Mouse (Mus musculus): ENCODE results near the gene Abcc2. TPM values are rescaled to one million over a fixed set of nuclear protein-coding genes. Genes with fewer than 3 reads are reported as not detected.

Gene Abcc2
- total RNA-seq, 2 experiments from 2014 or later = not detected

- no peak for DNase-seq
Measured at GRCm38 (mm10) chr19:43852837-43853545, 71.0 kb downstream of the Abcc2 start.

GRCm38 (mm10) chr19:43857347-43857746 lies 75.4 kb downstream of the Abcc2 start:
- no peak for DNase-seq

GRCm38 (mm10) chr19:43870418-43870817 lies 88.4 kb downstream of the Abcc2 start:
- no peak for DNase-seq

GRCm38 (mm10) chr19:43874351-43874750 lies 92.4 kb downstream of the Abcc2 start:
- no peak for DNase-seq

DNA sequence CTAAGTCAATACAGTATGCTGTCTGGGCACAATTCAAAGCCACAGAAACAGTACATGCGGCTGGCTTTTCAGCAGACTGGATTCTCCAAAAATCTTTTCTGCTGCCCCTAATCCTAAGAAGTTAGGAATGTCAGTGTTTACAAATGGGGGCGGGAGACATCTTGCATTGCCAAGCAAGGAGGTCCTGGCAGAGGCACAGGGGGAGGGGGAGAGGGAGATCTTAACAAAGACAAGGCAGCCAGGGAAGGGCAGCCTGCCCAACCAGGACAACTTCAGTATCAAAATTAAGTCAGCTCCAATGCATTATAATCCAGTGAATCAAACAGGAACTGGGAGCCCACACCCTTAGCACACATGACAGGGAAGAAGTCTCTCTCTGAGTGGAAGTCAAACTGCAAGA lies 94.0 kb downstream of the Abcc2 start:
- peak; percentile 26 for DNase-seq

DNA sequence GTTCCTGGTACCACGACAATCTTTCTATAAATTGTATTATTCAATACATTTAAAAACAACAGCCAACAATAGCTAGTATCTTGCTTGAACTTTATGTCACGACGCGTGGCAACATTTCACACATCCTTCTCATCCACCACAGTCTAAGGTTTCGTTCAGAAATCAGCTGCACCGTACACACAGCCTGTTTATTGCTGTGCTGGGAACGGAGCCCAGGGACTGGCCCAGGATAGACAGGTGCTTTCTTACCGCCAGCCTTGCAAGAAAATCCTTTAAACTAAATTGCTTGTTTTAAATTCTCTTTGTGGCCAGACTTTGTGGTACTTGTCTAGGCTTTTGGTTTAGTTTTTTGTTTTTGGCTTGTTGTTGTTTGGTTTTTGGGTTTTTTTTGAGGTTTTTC lies 95.4 kb downstream of the Abcc2 start:
- no peak for DNase-seq

- DNase-seq = peak; percentile 26
Measured at GRCm38 (mm10) chr19:43878111-43879092, 96.4 kb downstream of the Abcc2 start.

DNA sequence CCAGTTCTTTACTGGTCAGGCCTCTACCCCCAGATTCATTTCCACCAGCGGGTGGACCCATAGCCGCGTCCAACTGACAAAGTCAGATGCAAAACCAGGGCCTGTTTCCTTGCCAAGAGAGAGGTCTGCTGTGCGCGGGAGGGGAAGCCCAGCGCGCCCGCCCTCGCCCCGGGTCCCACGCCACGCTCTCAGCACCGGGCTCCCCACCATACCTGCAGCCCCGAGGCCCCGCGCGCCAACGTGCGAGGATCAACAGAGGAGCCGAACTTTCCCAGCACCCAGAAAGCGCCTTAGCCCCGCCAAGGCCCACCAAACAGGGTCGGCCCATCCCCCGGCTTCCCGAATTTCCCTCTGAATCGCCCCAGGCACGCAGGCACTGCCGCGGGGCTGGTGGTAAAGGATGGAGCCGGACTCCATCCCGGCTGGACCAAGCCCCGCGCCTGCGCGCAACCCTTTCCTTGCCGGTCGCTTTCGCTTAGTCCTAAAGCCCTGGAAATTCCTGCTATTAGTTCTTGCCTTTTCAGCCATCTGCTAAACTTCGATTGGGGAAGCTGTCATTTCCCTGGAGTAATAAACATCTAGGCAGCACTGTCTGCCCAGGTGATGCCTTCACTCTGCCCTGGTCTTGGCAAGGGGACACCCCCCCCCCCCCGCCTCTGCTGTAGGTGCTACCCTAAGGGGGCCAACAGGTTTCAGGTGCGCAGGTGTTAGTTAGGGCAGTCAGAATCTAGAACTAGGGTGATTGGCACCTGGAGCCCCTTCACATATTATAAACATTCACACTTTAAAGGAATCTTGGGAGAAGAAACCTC lies 97.6 kb downstream of the Abcc2 start:
- DNase-seq = peak; percentile 52

GRCm38 (mm10) chr19:43880420-43880819 lies 98.4 kb downstream of the Abcc2 start:
- DNase-seq = no peak

GRCm38 (mm10) chr19:43881615-43882014 lies 99.6 kb downstream of the Abcc2 start:
- no peak for DNase-seq

- no peak for DNase-seq
Measured at GRCm38 (mm10) chr19:43882895-43883573, 101.0 kb downstream of the Abcc2 start.

DNA sequence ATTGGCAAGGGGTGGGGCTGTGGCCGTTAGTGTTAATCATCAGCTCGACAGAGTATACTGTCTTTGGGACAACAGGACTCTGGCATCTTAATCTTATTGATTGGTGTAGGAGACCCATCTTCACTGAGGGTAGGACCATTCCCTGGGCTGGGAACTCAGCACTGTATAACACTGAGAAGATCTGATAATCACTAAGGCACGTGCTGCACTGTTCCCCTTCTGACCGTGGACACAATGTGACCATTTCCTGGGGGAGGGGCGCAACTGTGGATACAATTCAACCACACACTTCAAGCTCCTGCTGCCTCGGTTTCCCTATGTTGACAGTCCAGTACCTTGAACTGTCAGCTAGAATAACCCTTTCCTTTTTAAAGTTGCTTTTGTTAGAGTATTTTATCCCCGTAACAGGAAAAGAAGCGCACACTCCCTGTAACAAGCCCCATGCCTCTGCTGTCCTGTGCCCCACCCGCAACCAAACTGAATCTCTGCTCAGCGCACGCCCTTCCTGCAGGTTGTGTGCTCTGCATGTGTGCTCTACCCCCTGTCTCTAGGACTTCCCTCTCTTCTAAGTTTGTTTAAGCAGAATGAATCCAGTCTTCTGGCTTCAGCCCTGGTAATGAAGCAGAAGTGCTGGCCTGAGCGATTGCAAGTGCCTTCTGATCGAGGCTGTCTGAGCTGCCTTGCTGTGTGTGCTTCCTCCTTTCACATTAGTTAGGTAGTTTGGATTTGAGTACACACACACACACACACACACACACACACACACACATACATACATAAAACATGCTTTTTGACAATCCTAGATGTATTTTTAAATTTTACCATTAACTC lies 102.9 kb downstream of the Abcc2 start:
- DNase-seq = no peak

- no peak for DNase-seq
Measured at GRCm38 (mm10) chr19:43886371-43887099, 104.5 kb downstream of the Abcc2 start.

- no peak for DNase-seq
Measured at GRCm38 (mm10) chr19:43887242-43887641, 105.2 kb downstream of the Abcc2 start.

DNA sequence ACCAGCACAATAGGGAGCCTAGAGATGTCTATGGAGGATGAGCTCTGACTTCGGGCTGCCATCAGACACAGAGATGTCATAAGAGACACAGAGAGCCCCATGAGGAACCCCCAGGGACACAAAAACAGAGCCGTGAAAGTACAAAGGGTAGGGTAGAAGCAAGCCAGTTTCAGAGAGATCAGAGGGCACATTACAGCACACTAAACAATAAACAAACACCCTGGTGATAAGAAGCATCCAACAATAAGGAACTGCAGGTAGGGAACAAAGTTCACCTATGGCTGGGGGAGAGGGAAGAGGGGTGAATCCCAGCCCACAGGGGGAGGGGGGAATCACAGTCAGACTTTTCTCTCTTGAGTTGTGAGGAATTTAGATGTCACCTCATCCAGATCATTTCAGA lies 105.7 kb downstream of the Abcc2 start:
- DNase-seq = no peak

Other genes with a start within 250 kb of the Abcc2 start
- not detected for gene Nkx2-3, start 169.9 kb upstream of the Abcc2 start, total RNA-seq (2021)
- 10 to 100 TPM; 18.0 to 18.9 TPM for gene Slc25a28, start 107.3 kb upstream of the Abcc2 start, total RNA-seq (2021)
- 1 to 10 TPM; 1.8 TPM for gene Entpd7, start 92.5 kb upstream of the Abcc2 start, total RNA-seq (2021)
- 10 to 100 TPM; 15.8 to 16.8 TPM for gene Cutc, start 29.2 kb upstream of the Abcc2 start, total RNA-seq (2021)
- gene Cox15, start 29.2 kb upstream of the Abcc2 start, total RNA-seq (2021) = 10 to 100 TPM; 17.5 to 19.5 TPM
- gene Dnmbp, start 158.0 kb downstream of the Abcc2 start, total RNA-seq (2021) = 1 to 10 TPM; 7.9 to 10.0 TPM
- not detected for gene Cpn1, start 204.4 kb downstream of the Abcc2 start, total RNA-seq (2021)
- gene Cyp2c23, start 247.0 kb downstream of the Abcc2 start, total RNA-seq (2021) = not detected

Measured in gastrocnemius, postnatal 25 days (tissue).